ENCODE assay signal across 8 mouse cellular contexts in genomic region chr1:192061666-192062306, GRCm38 (mm10). TPM values are rescaled to one million over a fixed set of nuclear protein-coding genes. Genes with fewer than 3 reads are reported as not detected.
DNase-seq lines count a peak whose midpoint lies in the region; ATAC-seq and TF ChIP-seq lines count a peak whose summit lies in the region.

No protein-coding gene starts in this region.

- no peak overlapping the region; the same call in 1 of the 2 replicates for H3K27ac ChIP-seq in embryonic facial prominence, embryonic 15.5 days (replicated peaks)
- H3K27ac ChIP-seq in heart, embryonic 16.5 days (ENCODE audit: low read length): peak overlapping the region; percentile 72
- peak overlapping the region; percentile 54; the same call in 1 of the 2 replicates for H3K27ac ChIP-seq in stomach, embryonic 16.5 days (ENCODE audit: low read length)
- no peak overlapping the region for H3K27ac ChIP-seq in midbrain, postnatal 0 days (ENCODE audit: low read depth, low read length)

- DNase-seq in lung, adult 18-20 months: peak; percentile 66 to 69
- no peak for DNase-seq in lung, adult 2 months
- DNase-seq in left cerebral cortex, postnatal 25 days (ENCODE audit: low spot score in 2 of 2): peak; percentile 73 to 95
- DNase-seq in midbrain, postnatal 0 days (ENCODE audit: low spot score): no peak
- DNase-seq in thymus, postnatal 10 days (ENCODE audit: low spot score in 2 of 2): no peak

- H3K4me3 ChIP-seq in lung, adult 2 months (replicated peaks; ENCODE audit: extremely low read depth, low read depth, low read length): no peak overlapping the region
- H3K4me3 ChIP-seq in embryonic facial prominence, embryonic 15.5 days (replicated peaks): no peak overlapping the region
- no peak overlapping the region for H3K4me3 ChIP-seq in heart, embryonic 16.5 days (ENCODE audit: low read length)
- H3K4me3 ChIP-seq in stomach, embryonic 16.5 days (replicated peaks; ENCODE audit: low read length): no peak overlapping the region
- H3K4me3 ChIP-seq in midbrain, postnatal 0 days (ENCODE audit: low read depth, low read length): no peak overlapping the region

- no peaks in the 10 kb centered on the region for H3K4me1 ChIP-seq in lung, adult 2 months (ENCODE audit: control insufficient read depth, insufficient read depth, low read length)
- H3K4me1 ChIP-seq in embryonic facial prominence, embryonic 15.5 days: 0 out of 2 replicates have a peak, but pooled peaks cover 4% of the 10 kb centered on the region
- H3K4me1 ChIP-seq in heart, embryonic 16.5 days (ENCODE audit: control insufficient read depth, insufficient read depth, low read length): peaks cover 15% of the 10 kb centered on the region
- no peaks in the 10 kb centered on the region for H3K4me1 ChIP-seq in stomach, embryonic 16.5 days (ENCODE audit: control insufficient read depth, insufficient read depth, low read length)
- H3K4me1 ChIP-seq in midbrain, postnatal 0 days (ENCODE audit: insufficient read depth, low read length): no peaks in the 10 kb centered on the region

- TF ChIP-seq CTCF in lung, adult 2 months (IDR thresholded peaks at IDR 0.05; ENCODE audit: insufficient read depth, low read length): no peak
- TF ChIP-seq CTCF in midbrain, postnatal 0 days (IDR thresholded peaks at IDR 0.05): no peak

- no peaks in the 10 kb centered on the region for H3K9me3 ChIP-seq in embryonic facial prominence, embryonic 15.5 days (replicated peaks)
- peaks cover 7% of the 10 kb centered on the region; the same call in 1 of the 2 replicates for H3K9me3 ChIP-seq in heart, embryonic 16.5 days (replicated peaks; ENCODE audit: control insufficient read depth, low read length)
- no peaks in the 10 kb centered on the region; the same call in 1 of the 2 replicates for H3K9me3 ChIP-seq in stomach, embryonic 16.5 days (replicated peaks; ENCODE audit: control insufficient read depth, low read length)
- no peaks in the 10 kb centered on the region for H3K9me3 ChIP-seq in midbrain, postnatal 0 days (ENCODE audit: low read length)

- ATAC-seq in embryonic facial prominence, embryonic 15.5 days (ENCODE audit: insufficient number of reproducible peaks, low FRiP score, low TSS enrichment, low read depth): peak; percentile 65; the same call in 1 of the 2 replicates
- ATAC-seq in heart, embryonic 16.5 days (replicated peaks; ENCODE audit: extremely low read depth, insufficient read depth, low FRiP score): peak; percentile 90
- ATAC-seq in stomach, embryonic 16.5 days (ENCODE audit: insufficient read depth, low FRiP score): peak; percentile 88
- no peak for ATAC-seq in midbrain, postnatal 0 days (ENCODE audit: low FRiP score)

- no peak overlapping the region for H3K4me2 ChIP-seq in embryonic facial prominence, embryonic 15.5 days (replicated peaks)
- H3K4me2 ChIP-seq in heart, embryonic 16.5 days (ENCODE audit: low read depth, low read length): no peak overlapping the region
- H3K4me2 ChIP-seq in stomach, embryonic 16.5 days (ENCODE audit: low read depth, low read length): no peak overlapping the region
- no peak overlapping the region for H3K4me2 ChIP-seq in midbrain, postnatal 0 days (ENCODE audit: low read depth, low read length, poor library complexity, severe bottlenecking)

- no peak overlapping the region for H3K9ac ChIP-seq in embryonic facial prominence, embryonic 15.5 days
- H3K9ac ChIP-seq in heart, embryonic 16.5 days (ENCODE audit: low read length): no peak overlapping the region
- no peak overlapping the region; the same call in 1 of the 2 replicates for H3K9ac ChIP-seq in stomach, embryonic 16.5 days (ENCODE audit: low read length)
- no peak overlapping the region for H3K9ac ChIP-seq in midbrain, postnatal 0 days (replicated peaks; ENCODE audit: low read length, poor library complexity, severe bottlenecking)

- H3K27me3 ChIP-seq in embryonic facial prominence, embryonic 15.5 days: no peaks in the 10 kb centered on the region
- H3K27me3 ChIP-seq in heart, embryonic 16.5 days (ENCODE audit: control insufficient read depth, insufficient read depth, low read length): no peaks in the 10 kb centered on the region
- H3K27me3 ChIP-seq in stomach, embryonic 16.5 days (ENCODE audit: control insufficient read depth, insufficient read depth, low read length): no peaks in the 10 kb centered on the region
- H3K27me3 ChIP-seq in midbrain, postnatal 0 days (ENCODE audit: insufficient read depth, low read length): no peaks in the 10 kb centered on the region

- no peak for TF ChIP-seq POLR2A in lung, adult 2 months (IDR thresholded peaks at IDR 0.05; ENCODE audit: borderline replicate concordance, extremely low read depth, low read depth, low read length)

- WGBS in lung, adult 2 months: 16% methylated on average over 4 of the region's 4 CpGs
- WGBS in embryonic facial prominence, embryonic 15.5 days: 40% methylated on average over 4 of the region's 4 CpGs
- 15% methylated on average over 4 of the region's 4 CpGs for WGBS in heart, embryonic 16.5 days
- WGBS in stomach, embryonic 16.5 days: 24% methylated on average over 4 of the region's 4 CpGs
- 76% methylated on average over 4 of the region's 4 CpGs for WGBS in midbrain, postnatal 0 days

- H3K36me3 ChIP-seq in embryonic facial prominence, embryonic 15.5 days: peaks cover 59% of the 10 kb centered on the region
- peaks cover 40% of the 10 kb centered on the region for H3K36me3 ChIP-seq in heart, embryonic 16.5 days (ENCODE audit: control insufficient read depth, insufficient read depth)
- peaks cover 26% of the 10 kb centered on the region for H3K36me3 ChIP-seq in stomach, embryonic 16.5 days (ENCODE audit: control insufficient read depth, insufficient read depth, low read length)
- H3K36me3 ChIP-seq in midbrain, postnatal 0 days (ENCODE audit: insufficient read depth, low read length): no peaks in the 10 kb centered on the region; the same call in 1 of the 2 replicates

- intact Hi-C loops in left cerebral cortex, postnatal 25 days (cut with DNase I): loop anchor here (2.0 kb wide), 1 partner anchor 71 kb away; no protein-coding TSS in a partner anchor

RNA-seq across cellular contexts. Expression of gene Traf5, which starts 30.6 kb away (rescaled TPM):
- 16.2 and 23.5 TPM in 2 replicates for polyA plus RNA-seq in lung, adult 2 months (2012; rRNA removed)
- 24.9 and 26.9 TPM in 2 replicates for polyA plus RNA-seq in embryonic facial prominence, embryonic 15.5 days (2015; fragmentation: Nextera tagmentation; extraction: Ambion mirVana)
- 15.5 and 16.1 TPM in 2 replicates for polyA plus RNA-seq in heart, embryonic 16.5 days (2015; fragmentation: Nextera tagmentation; extraction: Ambion mirVana)
- 1 to 10 TPM; 5.6 to 8.7 TPM for total RNA-seq in left cerebral cortex, postnatal 25 days (2021)
- polyA plus RNA-seq in stomach, embryonic 16.5 days (2015; fragmentation: Nextera tagmentation; extraction: Ambion mirVana): 31.5 and 35.6 TPM in 2 replicates
- 0.94 and 2.0 TPM in 2 replicates for total RNA-seq in midbrain, postnatal 0 days (2014; rRNA removed)
- 1.6 and 2.1 TPM in 2 replicates for polyA plus RNA-seq in midbrain, postnatal 0 days (2015; fragmentation: Nextera tagmentation; extraction: Ambion mirVana)

Comparison
In these comparisons a context has a peak if more than half of its experiments do, and no peak if none do; other contexts are left out.
1. DNase-seq: peak in lung, adult 18-20 months (2 of 2) and left cerebral cortex, postnatal 25 days (2 of 2); none in lung, adult 2 months (single experiment), midbrain, postnatal 0 days (single experiment) and thymus, postnatal 10 days (0 of 2).
2. H3K27ac ChIP-seq: peak in heart, embryonic 16.5 days (single experiment) and stomach, embryonic 16.5 days (single experiment); none in embryonic facial prominence, embryonic 15.5 days (single experiment) and midbrain, postnatal 0 days (single experiment).